Mouse (Mus musculus): ENCODE results near the gene Fam173a. TPM values are rescaled to one million over a fixed set of nuclear protein-coding genes. Genes with fewer than 3 reads are reported as not detected.

Gene Fam173a
- total RNA-seq, 2 experiments from 2014 or later: 78.0 to 89.1 TPM

- DNase-seq (ENCODE audit: low spot score in 2 of 2): peak in 1 of 2 experiments; percentile 68
These were observed 10.3 kb upstream of the Fam173a start for GRCm38 (mm10) chr17:25802825-25803517.

GRCm38 (mm10) chr17:25801029-25801428 lies 8.3 kb upstream of the Fam173a start:
- DNase-seq (ENCODE audit: low spot score in 2 of 2): peak in 1 of 2 experiments; percentile 55

GRCm38 (mm10) chr17:25796951-25797369 lies 4.3 kb upstream of the Fam173a start, which contains the start of gene Metrn:
Gene Metrn (minus strand): TSS chr17:25797136.
- DNase-seq (ENCODE audit: low spot score in 2 of 2): peak; percentile 86 to 87

DNA sequence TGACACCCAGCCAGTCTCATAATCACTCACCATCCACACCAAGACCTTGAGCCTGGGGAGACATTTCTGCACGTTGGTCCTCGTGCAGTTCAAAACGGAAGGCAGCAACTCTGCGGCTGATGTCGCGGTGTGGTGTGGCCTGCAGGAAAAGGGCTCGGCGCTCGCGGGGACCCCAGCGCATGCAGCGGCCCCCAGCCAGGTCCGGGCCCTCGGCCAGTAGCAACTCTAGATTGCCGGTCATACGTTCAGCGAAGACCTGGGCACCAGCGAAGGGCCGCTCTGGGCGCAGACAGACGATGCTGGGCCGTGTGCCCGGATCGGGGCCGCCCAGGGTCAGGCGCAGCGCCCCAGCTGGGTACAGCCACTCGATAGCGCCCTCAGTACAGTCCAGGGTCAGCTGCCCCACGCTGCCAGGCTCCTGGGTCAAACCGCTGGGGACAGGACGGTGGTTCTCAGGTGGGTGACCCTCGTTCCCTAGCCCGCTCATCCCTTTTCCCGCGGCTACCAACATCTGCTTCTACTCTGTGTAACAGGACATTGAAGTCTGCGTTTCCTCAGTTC lies 3.6 kb upstream of the Fam173a start:
- DNase-seq (ENCODE audit: low spot score in 2 of 2): peak in 1 of 2 experiments; percentile 38

- no peak for DNase-seq (ENCODE audit: low spot score in 2 of 2)
These were observed 3.0 kb upstream of the Fam173a start, which contains the start of gene AC134908.4 for GRCm38 (mm10) chr17:25795609-25796092. Gene AC134908.4 (minus strand): TSS chr17:25795659.

DNA sequence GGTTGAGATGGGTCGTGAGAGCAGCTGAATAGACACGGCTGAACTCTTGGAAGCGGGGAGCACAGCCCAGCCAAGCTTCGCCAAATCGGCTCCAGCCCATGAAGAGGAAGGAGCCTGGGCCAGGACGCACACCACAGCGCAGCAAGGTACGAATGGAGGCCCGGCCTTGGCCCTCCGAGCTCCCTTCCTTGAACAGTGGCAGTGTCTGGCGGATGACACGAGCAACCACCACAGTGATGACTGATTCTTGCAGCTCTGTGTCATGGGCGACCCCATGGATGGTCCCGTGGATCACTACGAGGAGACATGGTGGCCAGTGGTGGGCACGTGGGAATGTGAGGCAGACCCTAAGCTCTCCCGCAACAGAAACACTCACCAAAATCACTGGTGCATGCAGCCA lies 2.3 kb upstream of the Fam173a start:
- no peak for DNase-seq (ENCODE audit: low spot score in 2 of 2)

GRCm38 (mm10) chr17:25794197-25794596 lies 1.5 kb upstream of the Fam173a start:
- no peak for DNase-seq (ENCODE audit: low spot score in 2 of 2)

GRCm38 (mm10) chr17:25791843-25792527 lies 716 bp downstream of the Fam173a start:
- peak; percentile 81 to 85 for DNase-seq (ENCODE audit: low spot score in 2 of 2)

GRCm38 (mm10) chr17:25791320-25791842 lies 1.3 kb downstream of the Fam173a start:
- DNase-seq (ENCODE audit: low spot score in 2 of 2): no peak

DNA sequence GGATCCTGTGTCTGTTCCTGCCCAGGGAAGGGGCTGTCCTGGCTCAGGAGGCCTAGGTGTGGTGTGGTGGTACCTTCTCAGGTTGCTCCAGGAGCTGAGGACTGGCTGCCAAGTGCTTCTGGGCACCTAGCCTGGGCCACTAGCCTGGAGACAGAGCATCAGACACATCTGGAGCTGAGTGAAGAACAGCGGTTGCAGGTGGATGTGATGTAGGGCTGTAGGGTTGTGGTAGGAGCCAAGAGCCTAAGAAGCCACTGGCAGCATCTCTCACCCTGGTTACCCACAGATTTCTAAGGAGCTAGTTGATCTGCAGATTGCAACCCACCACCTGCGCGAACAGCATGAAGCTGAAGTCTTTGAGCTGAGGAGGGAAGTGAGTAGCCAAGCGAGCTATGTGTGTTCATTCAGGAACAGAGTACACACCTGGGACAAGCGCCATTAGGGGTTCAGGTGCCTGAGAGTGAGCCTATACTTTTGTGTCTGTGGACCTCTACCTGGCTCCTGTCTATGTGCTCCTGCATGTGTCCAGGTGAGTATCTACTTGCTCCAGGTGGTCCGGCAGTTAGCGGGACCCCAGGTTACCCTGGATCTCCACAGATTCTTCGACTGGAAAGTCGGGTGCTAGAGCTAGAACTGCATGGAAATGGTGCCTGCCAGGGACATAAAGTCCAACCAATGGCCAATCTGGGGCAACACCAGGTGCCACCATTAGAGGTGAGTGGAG lies 5.8 kb downstream of the Fam173a start:
- no peak for DNase-seq (ENCODE audit: low spot score in 2 of 2)

DNA sequence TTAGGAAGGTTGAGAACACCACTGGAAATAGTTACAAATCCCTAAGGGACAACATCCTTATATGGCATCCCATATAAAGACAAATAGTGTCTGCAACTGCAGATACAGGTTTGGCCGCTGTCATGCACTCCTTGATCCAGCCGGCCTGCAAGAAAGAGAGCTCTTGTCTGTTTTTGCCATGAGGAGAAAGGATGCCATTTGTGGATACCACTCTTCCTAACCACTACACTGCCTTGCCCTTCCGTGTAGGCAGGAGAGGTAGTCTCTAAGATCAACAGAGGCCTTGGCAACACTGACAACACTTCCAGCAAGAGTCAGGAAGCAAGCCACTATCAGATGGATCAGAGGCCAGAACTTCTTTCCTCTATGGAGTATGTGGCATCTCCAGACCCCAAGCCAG lies 6.4 kb downstream of the Fam173a start, which contains the start of gene Ccdc78:
TSS of gene Ccdc78 (plus strand) at position 301 of the 400 bp plus-strand sequence.
- no peak for DNase-seq (ENCODE audit: low spot score in 2 of 2)

GRCm38 (mm10) chr17:25785281-25785745 lies 7.4 kb downstream of the Fam173a start, which contains the start of gene Haghl:
Gene Haghl (minus strand): TSS chr17:25785673.
- DNase-seq (ENCODE audit: low spot score in 2 of 2): peak; percentile 92

DNA sequence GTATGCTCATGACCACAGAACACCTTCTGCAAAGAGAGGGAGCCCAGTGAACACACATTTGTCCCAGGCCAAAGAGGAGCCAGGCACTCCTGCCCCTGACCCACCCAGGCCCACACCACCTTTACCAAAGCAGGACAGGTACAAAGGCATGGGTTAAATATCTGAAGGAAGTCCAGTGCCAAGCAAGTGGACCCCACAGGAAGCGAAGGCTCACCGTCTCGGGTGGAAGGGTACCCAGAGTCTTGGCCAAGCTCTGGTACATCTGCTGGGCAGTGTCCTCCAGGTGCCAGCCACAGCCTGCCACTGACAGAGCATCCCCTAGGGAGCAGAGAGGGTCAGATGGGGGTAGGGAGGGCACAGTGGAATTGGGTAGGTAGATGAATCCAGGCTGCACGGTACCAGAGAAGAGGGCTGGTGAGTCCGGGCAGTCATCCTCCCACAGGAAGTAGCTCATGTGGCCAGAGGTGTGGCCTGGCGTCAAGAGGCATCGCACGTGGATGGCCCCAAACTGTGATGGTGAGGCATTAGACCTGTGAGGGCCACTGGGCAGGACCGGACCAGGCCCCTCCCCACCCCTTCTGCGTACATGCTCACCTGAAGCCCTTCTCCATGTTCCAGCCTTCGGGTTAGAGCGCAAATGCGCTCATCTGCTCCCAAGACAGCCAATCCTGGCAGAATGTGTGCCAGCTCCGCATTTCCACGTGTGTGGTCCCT lies 8.7 kb downstream of the Fam173a start:
- no peak for DNase-seq (ENCODE audit: low spot score in 2 of 2)

- no peak for DNase-seq (ENCODE audit: low spot score in 2 of 2)
These were observed 9.6 kb downstream of the Fam173a start for GRCm38 (mm10) chr17:25783086-25783485.

GRCm38 (mm10) chr17:25781339-25781738 lies 11.4 kb downstream of the Fam173a start:
- DNase-seq (ENCODE audit: low spot score in 2 of 2): no peak

DNA sequence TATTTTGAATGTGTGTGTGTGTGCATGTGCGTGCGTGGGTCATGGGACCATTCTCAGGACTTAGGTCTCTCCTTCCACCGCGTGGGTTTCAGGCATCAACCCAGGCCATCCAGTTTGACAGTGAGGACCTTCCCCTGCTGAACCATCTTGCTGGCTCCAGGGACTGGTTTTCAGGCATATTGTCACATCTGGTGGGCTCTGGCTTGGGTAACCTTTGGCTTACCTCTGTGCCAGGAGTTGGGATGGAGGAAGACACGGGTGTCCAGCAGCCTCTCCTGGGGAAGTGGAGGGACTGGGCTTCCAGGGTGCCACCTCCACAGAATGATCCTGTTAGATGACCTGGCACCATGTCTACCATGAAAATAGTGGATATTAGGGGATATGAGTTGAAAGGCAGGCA lies 14.8 kb downstream of the Fam173a start:
- no peak for DNase-seq (ENCODE audit: low spot score in 2 of 2)

DNA sequence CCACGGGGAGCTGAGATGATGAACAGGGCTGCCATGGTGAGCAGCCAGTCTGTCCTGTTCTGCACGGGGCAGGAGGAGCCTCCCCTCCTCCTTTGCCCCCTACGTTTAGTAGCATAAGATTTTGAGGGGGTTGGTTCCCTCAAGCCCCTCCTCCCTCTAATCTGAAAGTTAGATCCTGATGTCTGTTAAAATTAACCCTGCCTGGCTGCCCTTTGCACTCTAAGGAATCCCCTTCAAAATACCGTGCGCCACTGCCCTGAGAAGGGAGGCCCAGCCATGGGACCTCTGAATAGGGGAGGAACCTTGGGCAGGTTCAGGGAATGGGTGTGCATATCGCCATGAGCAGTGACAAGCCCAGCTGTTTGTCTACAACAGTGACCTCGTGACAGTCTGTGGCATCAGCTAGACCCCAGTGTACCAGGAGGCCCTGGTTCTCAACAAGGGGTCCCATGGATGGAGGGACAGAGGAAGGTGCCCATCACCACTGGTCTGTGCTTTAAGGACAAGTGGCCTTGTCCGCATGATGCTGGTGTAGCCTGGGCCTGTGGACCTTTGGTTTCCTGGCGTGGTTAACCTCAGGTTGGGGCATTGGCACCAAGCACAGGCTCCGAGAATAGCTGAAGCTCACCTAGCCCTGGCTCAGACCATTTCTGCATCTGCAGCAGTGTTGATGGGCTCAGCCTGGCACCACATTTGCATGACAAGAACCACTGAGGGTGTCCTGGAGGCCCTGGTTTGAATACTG lies 17.2 kb downstream of the Fam173a start:
- DNase-seq (ENCODE audit: low spot score in 2 of 2): no peak

DNA sequence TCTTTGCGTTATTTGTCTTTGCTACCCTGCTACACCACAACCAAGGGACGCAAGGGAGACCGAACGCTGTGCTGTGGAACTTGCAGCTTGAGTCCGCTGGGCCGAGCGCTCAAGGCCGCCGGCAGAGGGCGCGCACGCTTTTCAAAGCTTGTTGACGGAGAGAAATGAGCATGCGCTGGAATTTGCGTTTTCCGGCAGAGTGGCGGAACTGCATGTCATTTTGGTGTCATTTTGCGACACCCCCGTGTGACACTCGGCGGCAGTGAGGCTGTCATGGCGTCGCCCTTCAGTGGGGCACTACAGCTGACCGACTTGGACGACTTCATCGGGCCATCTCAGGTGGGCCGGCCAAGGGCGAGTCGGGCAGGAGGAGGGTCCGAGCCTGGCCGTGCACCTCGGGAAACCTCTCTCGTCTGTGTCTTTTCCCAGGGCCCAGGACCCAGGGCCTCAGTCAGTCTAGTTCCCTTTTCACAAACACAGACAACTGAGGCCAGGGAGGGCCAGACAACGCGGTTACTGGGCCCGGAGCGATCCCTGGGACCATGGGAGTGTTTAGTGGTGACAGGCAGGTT lies 19.1 kb downstream of the Fam173a start, which contains the start of gene Narfl:
TSS of gene Narfl (plus strand) at position 228 of the 572 bp plus-strand sequence.
- DNase-seq (ENCODE audit: low spot score in 2 of 2): peak; percentile 99

DNA sequence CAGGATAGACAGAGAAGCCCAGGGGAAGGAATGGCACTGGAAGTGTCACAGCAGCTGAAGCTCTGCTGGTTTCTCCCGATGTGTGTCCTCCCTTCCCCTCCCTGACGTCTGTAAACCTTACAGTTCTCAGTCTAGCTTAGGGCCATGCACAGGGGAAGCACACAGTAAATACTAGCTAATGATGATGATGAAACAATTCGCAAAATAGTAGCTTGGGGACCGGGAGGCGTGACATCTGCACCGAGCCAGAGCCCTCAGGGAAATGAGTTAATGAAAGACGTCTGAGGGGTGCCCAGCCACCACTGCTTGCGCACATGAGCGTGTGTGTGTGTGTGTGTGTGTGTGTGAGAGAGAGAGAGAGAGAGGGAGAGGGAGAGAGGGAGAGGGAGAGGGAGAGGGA lies 23.4 kb downstream of the Fam173a start:
- DNase-seq (ENCODE audit: low spot score in 2 of 2): no peak

All from adrenal gland, adult 18-20 months (tissue).